Mouse (Mus musculus): ENCODE data around the gene Adra1b. TPM values are rescaled to one million over a fixed set of nuclear protein-coding genes. Genes with fewer than 3 reads are reported as not detected.

Adra1b gene
- polyA plus RNA-seq, 1 experiment: not detected

DNA sequence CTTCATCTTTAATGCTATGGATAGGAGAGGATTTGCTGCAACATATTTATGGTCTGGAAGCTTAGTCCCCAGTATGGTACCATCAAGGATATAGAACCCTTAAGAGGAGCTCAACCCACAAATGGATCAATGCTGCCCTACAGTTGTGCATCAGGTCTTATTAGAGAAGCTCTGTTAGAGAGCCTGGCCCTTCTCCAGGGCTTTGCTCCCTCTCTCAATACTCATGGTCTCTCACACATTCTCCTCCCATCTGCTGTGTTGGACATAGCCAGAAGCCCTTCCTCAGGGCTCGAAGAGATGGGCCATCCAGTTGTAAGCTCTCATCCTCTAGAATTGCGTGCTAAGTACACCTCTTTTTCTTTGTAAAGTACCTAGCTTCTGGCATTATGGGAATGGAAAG lies 29.2 kb upstream of the Adra1b start:
- no peak overlapping the region for H3K4me3 ChIP-seq (replicated peaks; ENCODE audit: control insufficient read depth, low read depth, low read length)
- no peaks in the 10 kb centered on the region for H3K4me1 ChIP-seq (ENCODE audit: control insufficient read depth, insufficient read depth, low read length)
- no peak overlapping the region for H3K27ac ChIP-seq (ENCODE audit: control insufficient read depth, insufficient read depth, low read depth, low read length, poor library complexity)
- no peak for TF ChIP-seq POLR2A (IDR thresholded peaks at IDR 0.05; ENCODE audit: borderline replicate concordance, control insufficient read depth, low read depth, low read length)
- no peak for TF ChIP-seq CTCF (IDR thresholded peaks at IDR 0.05; ENCODE audit: control insufficient read depth, insufficient read depth, low read length)
- WGBS: 68% methylated on average over 2 of the region's 2 CpGs

DNA sequence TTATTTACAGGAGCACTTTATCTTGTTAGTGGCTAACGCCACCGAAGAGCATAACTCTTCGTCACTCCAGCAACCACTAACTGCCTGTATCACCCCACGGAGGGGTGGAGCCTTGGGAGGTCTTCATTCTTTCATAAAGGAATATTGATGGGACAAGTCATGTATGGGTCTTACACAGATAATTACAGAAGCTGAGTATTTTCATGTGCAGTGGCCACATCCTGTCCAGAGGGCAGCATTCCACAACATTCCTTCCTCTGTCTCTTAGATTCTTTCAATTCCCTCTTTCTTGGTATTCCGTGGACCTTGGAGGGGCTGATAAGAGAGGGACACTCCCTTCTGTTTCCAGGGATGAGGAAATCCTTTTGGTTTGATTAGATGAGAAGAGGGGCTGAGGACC lies 28.7 kb upstream of the Adra1b start:
- TF ChIP-seq POLR2A (IDR thresholded peaks at IDR 0.05; ENCODE audit: borderline replicate concordance, control insufficient read depth, low read depth, low read length) (no peak), CTCF (IDR thresholded peaks at IDR 0.05; ENCODE audit: control insufficient read depth, insufficient read depth, low read length) (no peak)
- no peak overlapping the region for H3K4me3 ChIP-seq (replicated peaks; ENCODE audit: control insufficient read depth, low read depth, low read length)
- H3K27ac ChIP-seq (ENCODE audit: control insufficient read depth, insufficient read depth, low read depth, low read length, poor library complexity): no peak overlapping the region
- WGBS: 74% methylated on average over 5 of the region's 5 CpGs
- no peaks in the 10 kb centered on the region for H3K4me1 ChIP-seq (ENCODE audit: control insufficient read depth, insufficient read depth, low read length)

DNA sequence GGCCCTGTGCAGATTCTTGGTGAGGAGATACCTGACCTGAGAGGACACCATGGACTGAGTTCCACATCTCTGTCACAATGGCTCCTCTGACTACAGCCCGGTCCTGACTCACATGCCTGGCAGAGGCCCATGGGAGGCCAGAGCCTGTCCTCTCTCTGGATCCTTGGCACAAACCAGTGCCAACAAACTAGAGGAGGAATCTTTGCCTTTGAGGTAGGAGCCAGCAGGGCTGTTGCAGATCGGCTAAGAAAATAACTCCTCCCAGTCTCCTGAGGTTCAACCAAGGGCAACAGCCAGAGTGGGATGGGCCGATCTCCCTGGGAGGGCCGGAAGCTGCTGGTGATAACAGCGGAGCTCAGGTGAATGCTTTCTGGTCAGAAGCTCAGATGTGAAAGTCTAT lies 28.2 kb upstream of the Adra1b start:
- TF ChIP-seq CTCF (IDR thresholded peaks at IDR 0.05; ENCODE audit: control insufficient read depth, insufficient read depth, low read length) (no peak), POLR2A (IDR thresholded peaks at IDR 0.05; ENCODE audit: borderline replicate concordance, control insufficient read depth, low read depth, low read length) (no peak)
- Histone ChIP-seq H3K27ac (ENCODE audit: control insufficient read depth, insufficient read depth, low read depth, low read length, poor library complexity) (no peak overlapping the region), H3K4me1 (ENCODE audit: control insufficient read depth, insufficient read depth, low read length) (no peaks in the 10 kb centered on the region), H3K4me3 (replicated peaks; ENCODE audit: control insufficient read depth, low read depth, low read length) (no peak overlapping the region)
- 75% methylated on average over 5 of the region's 5 CpGs for WGBS

DNA sequence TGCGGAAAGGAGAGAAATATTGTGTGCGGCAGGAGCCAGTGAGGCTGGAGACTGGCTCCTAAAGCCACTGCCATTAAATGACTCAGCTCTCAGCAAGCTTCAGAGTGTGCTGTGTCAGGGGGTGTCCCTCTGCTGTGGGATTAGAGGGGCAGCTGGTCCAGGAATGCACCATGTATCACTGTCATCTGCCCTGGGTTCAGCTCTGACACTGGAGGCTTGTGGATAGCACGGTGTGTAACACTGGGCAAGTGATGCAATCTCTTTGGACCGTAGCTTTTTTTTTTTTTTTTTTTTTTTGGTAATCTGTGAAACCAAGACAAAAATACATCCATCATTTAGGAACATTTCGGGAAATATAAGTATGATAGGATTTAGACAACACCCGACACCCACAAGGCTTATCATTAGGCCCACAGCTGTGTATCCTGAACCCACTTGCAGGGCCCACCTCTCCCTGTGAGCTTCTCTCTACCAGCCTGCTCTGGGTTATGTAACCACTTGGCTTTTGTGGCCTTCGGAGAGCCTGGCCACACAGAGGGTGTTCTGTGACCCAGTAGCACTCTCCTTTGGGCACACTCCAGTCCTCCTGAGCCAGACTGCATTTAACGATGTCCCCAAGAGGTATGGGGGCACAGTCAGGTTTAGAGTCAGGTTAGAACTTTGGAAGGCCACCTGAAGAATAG lies 26.3 kb upstream of the Adra1b start:
- WGBS: 70% methylated on average over 8 of the region's 8 CpGs
- H3K4me3 ChIP-seq (replicated peaks; ENCODE audit: control insufficient read depth, low read depth, low read length): no peak overlapping the region
- H3K4me1 ChIP-seq (ENCODE audit: control insufficient read depth, insufficient read depth, low read length): no peaks in the 10 kb centered on the region
- no peak overlapping the region for H3K27ac ChIP-seq (ENCODE audit: control insufficient read depth, insufficient read depth, low read depth, low read length, poor library complexity)
- TF ChIP-seq POLR2A (IDR thresholded peaks at IDR 0.05; ENCODE audit: borderline replicate concordance, control insufficient read depth, low read depth, low read length) (no peak), CTCF (IDR thresholded peaks at IDR 0.05; ENCODE audit: control insufficient read depth, insufficient read depth, low read length) (no peak)

DNA sequence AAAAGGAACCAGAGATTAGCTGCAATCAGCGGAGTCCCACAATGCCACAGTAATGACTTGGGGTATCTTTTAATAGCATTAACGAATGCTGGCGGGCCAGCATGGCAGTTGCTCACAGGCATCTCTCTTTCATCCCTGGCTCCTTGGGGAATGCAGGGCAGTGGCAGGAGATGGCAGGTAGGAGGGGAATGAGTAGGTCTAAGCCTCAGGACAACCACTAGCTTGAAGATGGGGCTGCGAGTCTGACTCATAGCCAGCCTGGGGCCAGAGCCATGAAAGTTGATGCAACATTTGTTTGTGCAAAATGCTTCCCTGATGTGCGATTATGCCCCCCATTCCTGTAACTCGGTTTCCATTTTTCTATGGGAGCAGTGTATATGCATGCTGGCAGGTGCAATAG lies 25.2 kb upstream of the Adra1b start:
- 77% methylated on average over 6 of the region's 6 CpGs for WGBS
- H3K4me1 ChIP-seq (ENCODE audit: control insufficient read depth, insufficient read depth, low read length): no peaks in the 10 kb centered on the region
- TF ChIP-seq POLR2A (IDR thresholded peaks at IDR 0.05; ENCODE audit: borderline replicate concordance, control insufficient read depth, low read depth, low read length): no peak
- no peak for TF ChIP-seq CTCF (IDR thresholded peaks at IDR 0.05; ENCODE audit: control insufficient read depth, insufficient read depth, low read length)
- H3K4me3 ChIP-seq (replicated peaks; ENCODE audit: control insufficient read depth, low read depth, low read length): no peak overlapping the region
- no peak overlapping the region for H3K27ac ChIP-seq (ENCODE audit: control insufficient read depth, insufficient read depth, low read depth, low read length, poor library complexity)

DNA sequence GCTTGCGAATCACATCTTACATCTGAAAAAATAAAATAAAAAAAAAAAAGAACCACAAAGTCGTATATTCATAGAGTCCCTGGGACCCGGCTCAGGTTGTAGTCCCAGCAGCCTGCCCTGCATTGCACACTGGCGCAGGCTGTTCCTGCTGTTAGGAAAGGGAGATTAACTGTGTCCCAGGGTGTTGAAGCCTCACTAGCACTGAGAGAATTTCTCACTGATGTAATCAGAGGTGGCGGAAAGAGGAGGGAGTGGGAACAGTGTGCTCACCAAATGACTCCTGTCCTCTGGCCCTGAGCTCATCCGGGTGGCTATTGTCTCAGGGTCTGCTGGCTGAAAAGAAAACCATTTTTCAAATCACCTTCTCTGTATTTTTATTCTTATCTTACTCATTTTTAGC lies 24.6 kb upstream of the Adra1b start:
- H3K4me3 ChIP-seq (replicated peaks; ENCODE audit: control insufficient read depth, low read depth, low read length): no peak overlapping the region
- no peaks in the 10 kb centered on the region for H3K4me1 ChIP-seq (ENCODE audit: control insufficient read depth, insufficient read depth, low read length)
- H3K27ac ChIP-seq (ENCODE audit: control insufficient read depth, insufficient read depth, low read depth, low read length, poor library complexity): no peak overlapping the region
- no peak for TF ChIP-seq CTCF (IDR thresholded peaks at IDR 0.05; ENCODE audit: control insufficient read depth, insufficient read depth, low read length)
- TF ChIP-seq POLR2A (IDR thresholded peaks at IDR 0.05; ENCODE audit: borderline replicate concordance, control insufficient read depth, low read depth, low read length): no peak
- 75% methylated on average over 6 of the region's 6 CpGs for WGBS

DNA sequence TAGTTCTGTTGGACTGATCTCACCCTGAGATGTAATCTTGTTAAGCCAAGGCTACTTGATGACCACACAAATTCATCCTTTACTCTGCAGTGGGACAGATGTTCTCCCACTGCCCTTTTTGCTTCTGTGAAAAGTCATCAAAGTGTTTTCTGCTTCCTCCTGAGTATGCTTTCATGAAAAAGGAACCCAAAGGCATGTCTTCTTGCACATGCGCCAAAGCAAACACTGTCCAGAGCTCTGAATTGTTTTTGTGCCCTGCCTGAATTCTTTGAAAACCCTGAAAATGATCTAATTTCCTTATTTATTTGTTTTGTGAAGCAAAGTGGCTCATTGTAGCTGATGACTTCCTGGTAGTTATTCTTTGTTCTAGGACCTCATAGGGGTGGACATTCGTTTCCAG lies 20.7 kb upstream of the Adra1b start:
- 64% methylated on average over 2 of the region's 2 CpGs for WGBS
- H3K4me1 ChIP-seq (ENCODE audit: control insufficient read depth, insufficient read depth, low read length): no peaks in the 10 kb centered on the region
- H3K27ac ChIP-seq (ENCODE audit: control insufficient read depth, insufficient read depth, low read depth, low read length, poor library complexity): no peak overlapping the region
- TF ChIP-seq POLR2A (IDR thresholded peaks at IDR 0.05; ENCODE audit: borderline replicate concordance, control insufficient read depth, low read depth, low read length): no peak
- TF ChIP-seq CTCF (IDR thresholded peaks at IDR 0.05; ENCODE audit: control insufficient read depth, insufficient read depth, low read length): no peak
- H3K4me3 ChIP-seq (replicated peaks; ENCODE audit: control insufficient read depth, low read depth, low read length): no peak overlapping the region

DNA sequence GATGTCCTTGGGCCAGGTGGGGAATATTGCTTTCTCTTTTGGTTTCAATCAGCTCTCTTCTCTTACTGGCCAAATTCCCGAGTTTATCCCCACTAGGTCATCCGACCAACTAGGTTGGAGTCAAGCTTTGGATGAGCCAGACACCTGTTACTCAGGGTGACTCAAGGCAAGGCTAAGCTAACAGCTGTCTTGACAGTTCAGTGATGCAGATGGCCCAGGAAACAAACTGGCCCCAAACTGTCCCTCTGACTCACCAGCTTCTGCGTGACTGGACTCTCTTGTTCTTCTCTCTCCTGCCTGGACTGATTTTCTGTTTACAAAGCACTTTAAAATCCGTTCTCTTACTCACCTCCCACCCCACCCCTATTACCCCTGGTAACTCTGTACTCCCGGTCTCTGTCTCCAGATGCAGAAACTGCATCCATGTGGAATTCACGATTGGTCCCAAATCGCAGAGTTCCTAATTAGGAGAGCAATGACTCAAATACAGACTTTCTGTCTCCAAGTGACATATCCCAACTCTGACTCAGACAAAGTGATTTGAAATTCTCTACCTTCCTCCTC lies 18.6 kb upstream of the Adra1b start:
- Histone ChIP-seq H3K4me3 (replicated peaks; ENCODE audit: control insufficient read depth, low read depth, low read length) (no peak overlapping the region), H3K27ac (ENCODE audit: control insufficient read depth, insufficient read depth, low read depth, low read length, poor library complexity) (no peak overlapping the region), H3K4me1 (ENCODE audit: control insufficient read depth, insufficient read depth, low read length) (no peaks in the 10 kb centered on the region)
- TF ChIP-seq POLR2A (IDR thresholded peaks at IDR 0.05; ENCODE audit: borderline replicate concordance, control insufficient read depth, low read depth, low read length): no peak
- TF ChIP-seq CTCF (IDR thresholded peaks at IDR 0.05; ENCODE audit: control insufficient read depth, insufficient read depth, low read length): no peak
- 74% methylated on average over 7 of the region's 7 CpGs for WGBS
